Mouse (Mus musculus) heart, embryonic 10.5 days (tissue): ENCODE results near the gene 4930469K13Rik. TPM values are rescaled to one million over a fixed set of nuclear protein-coding genes. Genes with fewer than 3 reads are reported as not detected.
A peak's percentile ranks its signal among the peaks of the same experiment; 100 is the strongest.

ENCODE experiments used
- DNase-seq: peaks from one replicate; pipeline ENCODE4 v3.0.0-alpha.2; 2017; ENCODE audit warnings: low spot score
- H3K27ac ChIP-seq: fragments of 300-500 bp; sonication (generic); 2 replicates; pipeline ENCODE4 v1.5.1; 2016; ENCODE audit warnings: mild to moderate bottlenecking
- H3K27me3 ChIP-seq: fragments of 300-500 bp; sonication (generic); 2 replicates; pipeline ENCODE4 v1.6.1; 2016; ENCODE audit warnings: mild to moderate bottlenecking; ENCODE audit not compliant: poor library complexity, insufficient read depth, severe bottlenecking
- H3K36me3 ChIP-seq: fragments of 300-500 bp; sonication (generic); 2 replicates; pipeline ENCODE4 v1.6.1; 2016; ENCODE audit warnings: mild to moderate bottlenecking, moderate library complexity
- H3K4me1 ChIP-seq: fragments of 300-500 bp; sonication (generic); 2 replicates; pipeline ENCODE4 v1.6.1; 2016; ENCODE audit warnings: mild to moderate bottlenecking
- H3K4me3 ChIP-seq: fragments of 300-500 bp; sonication (generic); 2 replicates; pipeline ENCODE4 v1.5.1; 2016; ENCODE audit warnings: mild to moderate bottlenecking, moderate library complexity
- H3K9me3 ChIP-seq: fragments of 300-500 bp; sonication (generic); 2 replicates; pipeline ENCODE4 v1.6.1; 2016; ENCODE audit warnings: mild to moderate bottlenecking, moderate library complexity
- WGBS: fragments of 180-500 bp; shearing (Covaris S2); methylation state at CpG from one replicate; pipeline ENCODE4 v1.1.7; 2016; 5-methylcytosine and 5-hydroxymethylcytosine counted together
- polyA plus RNA-seq: library from polyadenylated mRNA; unstranded; fragments of >200 nt; fragmentation: Nextera tagmentation; extraction: Ambion mirVana; gene quantifications from 2 replicates; pipeline ENCODE4 v1.2.1, GENCODE M21; 2016

The 4930469K13Rik gene
- polyA plus RNA-seq, 1 experiment from 2014 or later, result not detected

GRCm38 (mm10) chr11:34111940-34112339 is 13.6 kb upstream of the 4930469K13Rik start:
- WGBS, result 71% methylated on average over 7 of the region's 7 CpGs
- no peaks in the 10 kb centered on the region for H3K27me3 ChIP-seq
- no peaks in the 10 kb centered on the region for H3K9me3 ChIP-seq
- H3K27ac ChIP-seq, result no peak overlapping the region
- no peak for DNase-seq
- H3K36me3 ChIP-seq, result no peaks in the 10 kb centered on the region
- H3K4me1 ChIP-seq, result no peaks in the 10 kb centered on the region
- no peak overlapping the region for H3K4me3 ChIP-seq

- H3K27ac ChIP-seq, result no peak overlapping the region
- DNase-seq, result no peak
- no peaks in the 10 kb centered on the region for H3K4me1 ChIP-seq
- H3K4me3 ChIP-seq, result no peak overlapping the region
- WGBS, result 95% methylated on average over 1 of the region's 1 CpGs
- H3K36me3 ChIP-seq, result no peaks in the 10 kb centered on the region
- no peaks in the 10 kb centered on the region for H3K27me3 ChIP-seq
- H3K9me3 ChIP-seq, result no peaks in the 10 kb centered on the region
These were observed 10.9 kb upstream of the 4930469K13Rik start for GRCm38 (mm10) chr11:34109260-34109659.

GRCm38 (mm10) chr11:34104919-34105318 is 6.6 kb upstream of the 4930469K13Rik start:
- Histone ChIP-seq H3K27me3 (no peaks in the 10 kb centered on the region), H3K4me1 (no peaks in the 10 kb centered on the region), H3K4me3 (no peak overlapping the region), H3K36me3 (no peaks in the 10 kb centered on the region), H3K27ac (no peak overlapping the region), H3K9me3 (no peaks in the 10 kb centered on the region)
- WGBS, result 36% methylated on average over 1 of the region's 1 CpGs
- no peak for DNase-seq

DNA sequence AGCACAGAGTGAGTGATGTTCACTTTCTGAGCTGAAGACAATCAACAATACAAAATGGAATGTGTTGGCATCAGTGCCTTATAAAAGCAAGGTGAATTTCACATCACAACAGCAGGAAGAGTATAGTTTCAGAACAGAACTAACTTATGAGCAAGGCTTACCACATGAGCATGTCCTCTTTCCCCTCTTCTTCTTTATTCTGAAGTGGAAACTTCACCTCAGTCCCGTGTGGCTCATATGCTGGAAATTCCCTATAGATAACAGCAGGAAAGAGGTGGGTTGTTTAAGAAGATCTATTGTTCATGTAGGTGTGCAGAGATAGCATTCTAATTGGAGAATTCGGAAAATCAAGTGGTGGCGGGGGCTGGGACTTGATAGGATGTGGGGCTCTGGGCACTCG is 3.5 kb upstream of the 4930469K13Rik start:
- DNase-seq, result no peak
- no peaks in the 10 kb centered on the region for H3K36me3 ChIP-seq
- H3K27me3 ChIP-seq, result no peaks in the 10 kb centered on the region
- WGBS, result 71% methylated on average over 4 of the region's 4 CpGs
- no peaks in the 10 kb centered on the region for H3K9me3 ChIP-seq
- H3K4me3 ChIP-seq, result no peak overlapping the region
- H3K4me1 ChIP-seq, result no peaks in the 10 kb centered on the region
- no peak overlapping the region for H3K27ac ChIP-seq

DNA sequence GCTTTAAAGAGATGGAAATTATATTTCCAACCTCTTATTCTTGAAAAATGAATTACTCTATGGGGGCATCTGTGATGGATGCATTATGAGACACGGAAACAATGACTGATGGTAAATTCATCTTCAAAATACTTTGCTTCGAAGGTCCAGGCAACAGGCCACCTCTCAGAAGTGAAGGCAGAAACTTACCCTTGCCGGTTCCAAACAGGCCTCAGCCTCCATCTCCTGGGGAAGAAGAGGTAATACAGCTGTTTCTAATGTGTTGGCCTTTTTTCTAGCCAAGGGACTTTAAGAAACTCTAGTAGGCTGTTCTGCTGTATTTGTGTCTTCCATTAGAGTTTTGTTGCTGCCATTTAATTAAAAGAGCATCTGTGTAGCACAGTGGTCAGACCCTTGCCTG is 11.3 kb downstream of the 4930469K13Rik start:
- Histone ChIP-seq H3K27ac (no peak overlapping the region), H3K9me3 (no peaks in the 10 kb centered on the region), H3K36me3 (no peaks in the 10 kb centered on the region), H3K4me1 (no peaks in the 10 kb centered on the region), H3K4me3 (no peak overlapping the region), H3K27me3 (no peaks in the 10 kb centered on the region)
- DNase-seq, result no peak
- 65% methylated on average over 3 of the region's 3 CpGs for WGBS

GRCm38 (mm10) chr11:34086164-34086751 is 12.1 kb downstream of the 4930469K13Rik start:
- H3K27ac ChIP-seq, result no peak overlapping the region
- DNase-seq, result no peak
- H3K36me3 ChIP-seq, result no peaks in the 10 kb centered on the region
- H3K27me3 ChIP-seq, result no peaks in the 10 kb centered on the region
- H3K4me1 ChIP-seq, result no peaks in the 10 kb centered on the region
- WGBS, result 67% methylated on average over 8 of the region's 8 CpGs
- H3K9me3 ChIP-seq, result no peaks in the 10 kb centered on the region
- H3K4me3 ChIP-seq, result no peak overlapping the region

GRCm38 (mm10) chr11:34084639-34085038 is 13.7 kb downstream of the 4930469K13Rik start:
- no peaks in the 10 kb centered on the region for H3K36me3 ChIP-seq
- no peak overlapping the region for H3K4me3 ChIP-seq
- no peaks in the 10 kb centered on the region for H3K9me3 ChIP-seq
- 39% methylated on average over 2 of the region's 2 CpGs for WGBS
- no peaks in the 10 kb centered on the region for H3K27me3 ChIP-seq
- no peak overlapping the region for H3K27ac ChIP-seq
- DNase-seq, result no peak
- no peaks in the 10 kb centered on the region for H3K4me1 ChIP-seq

GRCm38 (mm10) chr11:34083795-34084194 is 14.6 kb downstream of the 4930469K13Rik start:
- no peaks in the 10 kb centered on the region for H3K4me1 ChIP-seq
- H3K27ac ChIP-seq, result no peak overlapping the region
- no peaks in the 10 kb centered on the region for H3K9me3 ChIP-seq
- no peak for DNase-seq
- no peak overlapping the region for H3K4me3 ChIP-seq
- 49% methylated on average over 7 of the region's 7 CpGs for WGBS
- H3K36me3 ChIP-seq, result no peaks in the 10 kb centered on the region
- no peaks in the 10 kb centered on the region for H3K27me3 ChIP-seq

GRCm38 (mm10) chr11:34079542-34080464 is 18.6 kb downstream of the 4930469K13Rik start:
- H3K27me3 ChIP-seq, result no peaks in the 10 kb centered on the region; the same call in 1 of the 2 replicates
- DNase-seq, result no peak
- no peaks in the 10 kb centered on the region for H3K36me3 ChIP-seq
- no peaks in the 10 kb centered on the region for H3K9me3 ChIP-seq
- H3K4me1 ChIP-seq, result no peaks in the 10 kb centered on the region
- WGBS, result 69% methylated on average over 6 of the region's 6 CpGs
- no peak overlapping the region for H3K27ac ChIP-seq
- no peak overlapping the region for H3K4me3 ChIP-seq

- WGBS, result 82% methylated on average over 7 of the region's 7 CpGs
These were observed 19.8 kb downstream of the 4930469K13Rik start for GRCm38 (mm10) chr11:34078581-34078980.

DNA sequence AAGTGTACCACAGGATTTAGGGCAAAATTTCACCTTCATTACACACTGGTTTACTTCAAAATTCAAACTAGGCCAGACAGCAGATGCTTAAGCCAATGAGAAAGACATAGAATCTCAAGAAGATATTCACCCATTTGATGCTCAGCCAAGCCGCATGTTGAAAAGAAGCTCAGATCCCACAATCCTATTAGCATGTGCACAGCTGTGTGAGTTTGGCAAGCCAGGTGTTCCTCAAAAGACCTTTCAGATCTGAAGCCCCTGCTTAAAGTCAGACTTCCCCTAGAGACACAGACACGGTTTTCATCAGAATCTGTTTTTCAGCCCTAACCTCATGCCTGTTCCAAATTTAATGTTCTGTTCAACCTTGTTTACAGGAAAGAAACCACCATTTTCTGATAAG is 20.5 kb downstream of the 4930469K13Rik start:
- no peak overlapping the region for H3K27ac ChIP-seq
- no peak for DNase-seq
- 73% methylated on average over 2 of the region's 2 CpGs for WGBS
- H3K27me3 ChIP-seq, result peaks cover 7% of the 10 kb centered on the region; the same call in 1 of the 2 replicates
- no peaks in the 10 kb centered on the region for H3K36me3 ChIP-seq
- no peak overlapping the region for H3K4me3 ChIP-seq
- no peaks in the 10 kb centered on the region for H3K4me1 ChIP-seq
- no peaks in the 10 kb centered on the region for H3K9me3 ChIP-seq

More at GRCm38 (mm10) chr11:34078581-34078980, 19.8 kb downstream of the 4930469K13Rik start:
- Histone ChIP-seq H3K36me3 (no peaks in the 10 kb centered on the region), H3K27ac (no peak overlapping the region), H3K4me1 (no peaks in the 10 kb centered on the region), H3K9me3 (no peaks in the 10 kb centered on the region), H3K4me3 (no peak overlapping the region), H3K27me3 (peaks cover 7% of the 10 kb centered on the region; the same call in 1 of the 2 replicates)
- no peak for DNase-seq

DNA sequence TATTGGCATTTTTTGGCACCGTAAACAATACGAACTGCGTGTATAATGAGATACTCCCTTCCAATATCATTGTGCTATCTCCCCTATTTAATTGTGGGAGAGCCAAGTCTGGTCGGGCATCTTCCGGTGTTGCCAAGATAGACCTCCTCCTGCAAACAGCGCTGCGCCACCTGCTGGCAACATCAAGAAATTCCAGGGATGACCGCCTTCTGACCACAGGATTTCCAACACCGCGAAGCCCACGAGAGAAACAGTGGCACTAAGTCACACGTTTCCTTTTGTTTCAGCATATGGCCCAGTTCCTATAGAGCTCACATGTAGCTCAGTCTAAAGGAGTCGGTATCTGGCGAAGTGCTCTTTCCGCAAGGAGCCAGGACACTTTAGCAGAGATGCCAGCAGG is 24.6 kb downstream of the 4930469K13Rik start:
- Histone ChIP-seq H3K9me3 (no peaks in the 10 kb centered on the region), H3K4me1 (peaks cover 8% of the 10 kb centered on the region), H3K27me3 (peaks cover 7% of the 10 kb centered on the region; the same call in 1 of the 2 replicates), H3K4me3 (peak overlapping the region; percentile 32; the same call in 1 of the 2 replicates), H3K27ac (no peak overlapping the region), H3K36me3 (no peaks in the 10 kb centered on the region)
- no peak for DNase-seq
- 9% methylated on average over 15 of the region's 15 CpGs for WGBS

DNA sequence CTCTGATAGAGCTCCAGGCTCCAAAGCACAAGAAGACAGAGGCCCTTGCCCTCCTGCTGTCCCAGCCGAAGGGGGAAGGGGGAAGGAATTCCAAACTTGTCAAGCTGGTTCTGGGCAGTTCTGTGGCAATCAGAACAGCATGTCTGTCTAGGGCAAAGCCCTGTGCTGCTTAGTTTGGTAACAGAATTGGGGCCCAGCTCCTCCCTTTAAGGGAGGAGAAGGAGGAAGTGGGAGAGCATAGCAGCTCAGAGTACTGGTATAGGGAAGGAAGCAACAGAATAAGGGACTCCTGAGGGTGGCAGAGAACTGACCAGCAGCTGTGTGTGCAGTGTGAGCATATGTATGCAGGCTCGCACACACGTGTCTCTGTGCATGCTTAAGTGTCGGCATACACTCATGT is 26.0 kb downstream of the 4930469K13Rik start:
- no peak overlapping the region for H3K27ac ChIP-seq
- peaks cover 7% of the 10 kb centered on the region; the same call in 1 of the 2 replicates for H3K27me3 ChIP-seq
- DNase-seq, result no peak
- no peak overlapping the region for H3K4me3 ChIP-seq
- peaks cover 8% of the 10 kb centered on the region for H3K4me1 ChIP-seq
- no peaks in the 10 kb centered on the region for H3K9me3 ChIP-seq
- no peaks in the 10 kb centered on the region for H3K36me3 ChIP-seq
- WGBS, result 63% methylated on average over 4 of the region's 4 CpGs
